Mouse (Mus musculus): ENCODE measurements around the gene Lypla2. TPM values are rescaled to one million over a fixed set of nuclear protein-coding genes. Genes with fewer than 3 reads are reported as not detected.

Lypla2 gene
- 94.9 and 97.8 TPM in 2 replicates for polyA plus RNA-seq (2015; fragmentation: Nextera tagmentation; extraction: Ambion mirVana)

GRCm38 (mm10) chr4:135972556-135972906 lies at the start of gene Lypla2:
Lypla2 (minus strand) TSS chr4:135972626.
- peak; percentile 82 for ATAC-seq (ENCODE audit: insufficient read depth, low FRiP score)
- Histone ChIP-seq H3K36me3 (ENCODE audit: control insufficient read depth, insufficient read depth, low read length) (peaks cover 27% of the 10 kb centered on the region), H3K9ac (ENCODE audit: low read length) (peak within 1 kb of the TSS; percentile 94), H3K27me3 (ENCODE audit: control insufficient read depth, insufficient read depth, low read length) (no peaks in the 10 kb centered on the region), H3K27ac (ENCODE audit: low read length) (peak within 1 kb of the TSS; percentile 51; the same call in 1 of the 2 replicates), H3K9me3 (replicated peaks; ENCODE audit: control insufficient read depth, low read length) (no peaks in the 10 kb centered on the region), H3K4me2 (ENCODE audit: low read depth, low read length) (peak within 1 kb of the TSS; percentile 90), H3K4me1 (ENCODE audit: control insufficient read depth, insufficient read depth, low read length) (peaks cover 11% of the 10 kb centered on the region), H3K4me3 (replicated peaks; ENCODE audit: low read length) (peak within 1 kb of the TSS; percentile 97)
- WGBS: under 1% methylated on average over 19 of the region's 19 CpGs

GRCm38 (mm10) chr4:136021549-136022047 lies 49.2 kb upstream of the Lypla2 start, which contains the start of gene Eloa:
Eloa (minus strand) TSS chr4:136021763.
- peak within 1 kb of the TSS; percentile 99 for H3K4me3 ChIP-seq (replicated peaks; ENCODE audit: low read length)
- peak within 1 kb of the TSS; percentile 90 for H3K4me2 ChIP-seq (ENCODE audit: low read depth, low read length)
- no peaks in the 10 kb centered on the region for H3K27me3 ChIP-seq (ENCODE audit: control insufficient read depth, insufficient read depth, low read length)
- WGBS: under 1% methylated on average over 45 of the region's 48 CpGs
- peak within 1 kb of the TSS; percentile 82 for H3K27ac ChIP-seq (ENCODE audit: low read length)
- H3K36me3 ChIP-seq (ENCODE audit: control insufficient read depth, insufficient read depth, low read length): no peaks in the 10 kb centered on the region
- no peaks in the 10 kb centered on the region for H3K9me3 ChIP-seq (replicated peaks; ENCODE audit: control insufficient read depth, low read length)
- peaks cover 5% of the 10 kb centered on the region; the same call in 1 of the 2 replicates for H3K4me1 ChIP-seq (ENCODE audit: control insufficient read depth, insufficient read depth, low read length)
- peak; percentile 99 for ATAC-seq (ENCODE audit: insufficient read depth, low FRiP score)
- peak within 1 kb of the TSS; percentile 99 for H3K9ac ChIP-seq (ENCODE audit: low read length)

- no peaks in the 10 kb centered on the region for H3K27me3 ChIP-seq (ENCODE audit: control insufficient read depth, insufficient read depth, low read length)
- peak; percentile 69 for ATAC-seq (ENCODE audit: insufficient read depth, low FRiP score)
- under 1% methylated on average over 51 of the region's 62 CpGs for WGBS
These were observed 48.5 kb upstream of the Lypla2 start for GRCm38 (mm10) chr4:136020743-136021548.

DNA sequence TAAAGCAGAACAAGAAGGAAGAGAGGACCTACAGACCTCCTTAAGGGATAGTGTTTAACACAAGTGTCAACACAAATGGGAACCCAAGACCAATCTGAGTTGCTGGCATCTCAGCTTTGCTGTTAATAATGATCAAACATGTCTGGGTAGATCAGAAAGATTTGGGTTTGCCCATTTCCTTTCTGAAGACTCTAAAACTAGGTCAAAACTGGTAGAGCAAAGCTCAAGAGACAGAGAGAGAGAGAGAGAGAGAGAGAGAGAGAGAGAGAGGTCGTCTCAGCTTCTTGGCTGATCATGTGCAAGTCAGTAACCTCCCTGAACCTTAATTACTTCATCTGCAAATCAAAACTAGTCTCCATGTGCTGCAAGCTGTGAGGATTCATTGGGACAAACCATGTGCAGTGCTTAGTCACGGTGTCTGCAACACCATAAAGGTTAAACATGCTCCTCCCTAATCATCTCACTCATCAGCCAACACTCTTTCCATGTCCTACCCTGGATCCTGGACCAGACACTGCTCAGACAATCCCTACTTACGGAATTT lies 43.7 kb upstream of the Lypla2 start:
- H3K4me2 ChIP-seq (ENCODE audit: low read depth, low read length): no peak overlapping the region
- H3K4me3 ChIP-seq (replicated peaks; ENCODE audit: low read length): no peak overlapping the region
- H3K9ac ChIP-seq (ENCODE audit: low read length): no peak overlapping the region
- no peaks in the 10 kb centered on the region for H3K27me3 ChIP-seq (ENCODE audit: control insufficient read depth, insufficient read depth, low read length)
- no peak for ATAC-seq (ENCODE audit: insufficient read depth, low FRiP score)
- no peaks in the 10 kb centered on the region for H3K36me3 ChIP-seq (ENCODE audit: control insufficient read depth, insufficient read depth, low read length)
- no peaks in the 10 kb centered on the region for H3K9me3 ChIP-seq (replicated peaks; ENCODE audit: control insufficient read depth, low read length)
- H3K27ac ChIP-seq (ENCODE audit: low read length): no peak overlapping the region
- WGBS: 78% methylated on average over 3 of the region's 3 CpGs
- peaks cover 5% of the 10 kb centered on the region; the same call in 1 of the 2 replicates for H3K4me1 ChIP-seq (ENCODE audit: control insufficient read depth, insufficient read depth, low read length)

More at GRCm38 (mm10) chr4:136020743-136021548, 48.5 kb upstream of the Lypla2 start:
- Histone ChIP-seq H3K9me3 (replicated peaks; ENCODE audit: control insufficient read depth, low read length) (no peaks in the 10 kb centered on the region), H3K36me3 (ENCODE audit: control insufficient read depth, insufficient read depth, low read length) (no peaks in the 10 kb centered on the region), H3K27ac (ENCODE audit: low read length) (peak overlapping the region; percentile 82), H3K4me3 (replicated peaks; ENCODE audit: low read length) (peak overlapping the region; percentile 99), H3K4me1 (ENCODE audit: control insufficient read depth, insufficient read depth, low read length) (peaks cover 5% of the 10 kb centered on the region; the same call in 1 of the 2 replicates), H3K9ac (ENCODE audit: low read length) (peak overlapping the region; percentile 99), H3K4me2 (ENCODE audit: low read depth, low read length) (peak overlapping the region; percentile 90)

- Histone ChIP-seq H3K27ac (ENCODE audit: low read length) (no peak overlapping the region), H3K27me3 (ENCODE audit: control insufficient read depth, insufficient read depth, low read length) (no peaks in the 10 kb centered on the region), H3K4me3 (replicated peaks; ENCODE audit: low read length) (no peak overlapping the region), H3K36me3 (ENCODE audit: control insufficient read depth, insufficient read depth, low read length) (peaks cover 16% of the 10 kb centered on the region; the same call in 1 of the 2 replicates), H3K9ac (ENCODE audit: low read length) (no peak overlapping the region), H3K4me2 (ENCODE audit: low read depth, low read length) (no peak overlapping the region), H3K4me1 (ENCODE audit: control insufficient read depth, insufficient read depth, low read length) (no peaks in the 10 kb centered on the region), H3K9me3 (replicated peaks; ENCODE audit: control insufficient read depth, low read length) (no peaks in the 10 kb centered on the region)
- no peak for ATAC-seq (ENCODE audit: insufficient read depth, low FRiP score)
- WGBS: 84% methylated on average over 4 of the region's 4 CpGs
These were observed 38.2 kb upstream of the Lypla2 start for GRCm38 (mm10) chr4:136010586-136010985.

DNA sequence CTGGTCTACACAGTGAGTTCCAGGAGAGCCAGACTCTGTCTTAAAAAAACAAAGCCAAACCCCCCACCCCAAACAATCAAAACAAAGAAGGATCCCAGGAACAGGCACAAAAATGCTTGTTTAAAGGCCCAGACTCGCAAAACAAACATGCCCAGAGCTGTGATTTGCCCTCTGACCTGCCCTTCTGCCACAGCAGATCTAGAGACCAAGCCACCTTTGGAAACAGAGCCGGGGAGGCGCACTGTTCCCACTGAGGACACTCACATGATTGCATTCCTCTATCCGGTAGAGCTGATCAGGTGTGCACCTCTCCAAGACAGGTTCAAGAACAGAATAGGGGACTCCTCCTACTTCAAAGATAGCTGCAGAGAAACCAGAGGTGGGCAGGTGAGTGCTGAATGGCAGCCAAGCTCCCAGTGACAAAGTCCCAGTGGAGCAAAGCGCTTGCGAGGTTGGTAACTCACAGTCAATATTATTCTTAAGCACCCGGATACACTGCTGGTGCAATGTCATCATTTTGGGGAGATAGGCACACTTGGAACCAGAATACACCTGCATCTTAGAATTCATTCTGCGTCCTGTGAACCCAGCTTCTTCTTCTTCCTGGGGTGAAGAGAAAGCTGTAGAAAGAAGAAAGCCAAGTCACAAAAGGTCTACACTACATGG lies 36.5 kb upstream of the Lypla2 start:
- Histone ChIP-seq H3K36me3 (ENCODE audit: control insufficient read depth, insufficient read depth, low read length) (peaks cover 27% of the 10 kb centered on the region), H3K27ac (ENCODE audit: low read length) (no peak overlapping the region), H3K9ac (ENCODE audit: low read length) (no peak overlapping the region), H3K4me3 (replicated peaks; ENCODE audit: low read length) (no peak overlapping the region), H3K27me3 (ENCODE audit: control insufficient read depth, insufficient read depth, low read length) (no peaks in the 10 kb centered on the region), H3K9me3 (replicated peaks; ENCODE audit: control insufficient read depth, low read length) (no peaks in the 10 kb centered on the region), H3K4me1 (ENCODE audit: control insufficient read depth, insufficient read depth, low read length) (no peaks in the 10 kb centered on the region), H3K4me2 (ENCODE audit: low read depth, low read length) (no peak overlapping the region)
- ATAC-seq (ENCODE audit: insufficient read depth, low FRiP score): no peak
- WGBS: 79% methylated on average over 8 of the region's 8 CpGs

DNA sequence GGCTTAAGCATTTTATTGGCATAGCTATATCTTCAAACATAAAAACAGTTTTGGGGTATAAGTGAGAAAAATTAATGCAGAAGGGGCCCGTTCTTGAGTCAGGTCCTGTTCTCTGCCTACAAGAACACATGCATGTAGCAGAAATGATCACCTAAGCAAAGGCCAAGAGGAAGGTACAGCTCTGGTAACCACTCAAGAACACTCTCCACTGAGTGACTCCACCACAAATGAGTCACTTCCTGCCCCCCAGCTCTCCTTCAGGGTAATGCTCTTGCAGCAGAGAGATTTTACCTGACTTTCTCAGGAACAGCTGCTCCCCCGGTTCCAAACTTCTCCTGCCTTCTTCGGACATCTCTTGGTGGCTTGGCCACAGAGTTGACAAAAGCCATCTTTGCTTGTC lies 34.4 kb upstream of the Lypla2 start:
- Histone ChIP-seq H3K4me3 (replicated peaks; ENCODE audit: low read length) (no peak overlapping the region), H3K27me3 (ENCODE audit: control insufficient read depth, insufficient read depth, low read length) (no peaks in the 10 kb centered on the region), H3K4me1 (ENCODE audit: control insufficient read depth, insufficient read depth, low read length) (no peaks in the 10 kb centered on the region), H3K36me3 (ENCODE audit: control insufficient read depth, insufficient read depth, low read length) (peaks cover 30% of the 10 kb centered on the region), H3K4me2 (ENCODE audit: low read depth, low read length) (no peak overlapping the region), H3K9me3 (replicated peaks; ENCODE audit: control insufficient read depth, low read length) (no peaks in the 10 kb centered on the region), H3K27ac (ENCODE audit: low read length) (no peak overlapping the region), H3K9ac (ENCODE audit: low read length) (no peak overlapping the region)
- no peak for ATAC-seq (ENCODE audit: insufficient read depth, low FRiP score)
- WGBS: 87% methylated on average over 3 of the region's 3 CpGs

- WGBS: 76% methylated on average over 2 of the region's 2 CpGs
- Histone ChIP-seq H3K36me3 (ENCODE audit: control insufficient read depth, insufficient read depth, low read length) (peaks cover 27% of the 10 kb centered on the region), H3K27me3 (ENCODE audit: control insufficient read depth, insufficient read depth, low read length) (no peaks in the 10 kb centered on the region), H3K9ac (ENCODE audit: low read length) (no peak overlapping the region), H3K4me3 (replicated peaks; ENCODE audit: low read length) (no peak overlapping the region), H3K27ac (ENCODE audit: low read length) (no peak overlapping the region), H3K9me3 (replicated peaks; ENCODE audit: control insufficient read depth, low read length) (no peaks in the 10 kb centered on the region), H3K4me2 (ENCODE audit: low read depth, low read length) (no peak overlapping the region), H3K4me1 (ENCODE audit: control insufficient read depth, insufficient read depth, low read length) (no peaks in the 10 kb centered on the region)
- no peak for ATAC-seq (ENCODE audit: insufficient read depth, low FRiP score)
These were observed 32.5 kb upstream of the Lypla2 start for GRCm38 (mm10) chr4:136004921-136005320.

Measured in stomach, embryonic 16.5 days (tissue).